Mouse (Mus musculus) liver, adult 2 months (tissue): ENCODE measurements around the gene Pnma1.

ENCODE experiments used
- CTCF ChIP-seq: fragments of 200-500 bp; IDR thresholded peaks from 2 replicates; pipeline ENCODE4 v1.5.1; 2011; ENCODE audit warnings: low read depth, low read length, control low read depth
- POLR2A ChIP-seq: fragments of 200-500 bp; IDR thresholded peaks from 2 replicates; pipeline ENCODE4 v1.6.1; 2011; ENCODE audit warnings: low read length, control low read depth; ENCODE audit not compliant: insufficient read depth; ENCODE audit errors: extremely low read depth

- TF ChIP-seq CTCF (peak; percentile 87), POLR2A (no peak)
These were observed 14.8 kb upstream of the Pnma1 start for GRCm38 (mm10) chr12:84163133-84163532.
